Mouse (Mus musculus) CH12.LX (cell line): ENCODE results near the gene Pxn.

Source experiments
- CTCF ChIP-seq, 2 experiments: IDR thresholded peaks in 1 of 2; conservative IDR thresholded peaks in 1 of 2; 2 replicates each; pipeline ENCODE4 v1.5.1; 2011 to 2012; ENCODE audit warnings: low read depth in 2 of 2, low read length in 2 of 2, improper control_type of control experiment in 1 of 2, inconsistent platforms in 1 of 2, mild to moderate bottlenecking in 1 of 2, moderate library complexity in 1 of 2
- E2F4 ChIP-seq: IDR thresholded peaks from 2 replicates; pipeline ENCODE4 v1.6.1; 2011; ENCODE audit warnings: low read depth, low read length, improper control_type of control experiment; ENCODE audit not compliant: insufficient replicate concordance
- EP300 ChIP-seq: IDR thresholded peaks from 2 replicates; pipeline ENCODE4 v1.6.1; 2011; ENCODE audit warnings: low read length, improper control_type of control experiment
- GABPA ChIP-seq: IDR thresholded peaks from 2 replicates; pipeline ENCODE4 v1.6.1; 2012; ENCODE audit warnings: low read depth, low read length, improper control_type of control experiment, inconsistent platforms; ENCODE audit not compliant: insufficient replicate concordance
- KAT2A ChIP-seq: IDR thresholded peaks from 2 replicates; pipeline ENCODE4 v1.6.1; 2012; ENCODE audit warnings: low read length, improper control_type of control experiment, inconsistent platforms; ENCODE audit not compliant: insufficient replicate concordance
- POLR2A ChIP-seq: IDR thresholded peaks from 2 replicates; pipeline ENCODE4 v1.6.1; 2011; ENCODE audit warnings: low read depth, mild to moderate bottlenecking, improper control_type of control experiment, low read length
- USF1 ChIP-seq: IDR thresholded peaks from 2 replicates; pipeline ENCODE4 v1.6.1; 2014; ENCODE audit warnings: low read depth, mild to moderate bottlenecking, inconsistent platforms, low read length, improper control_type of control experiment
- USF2 ChIP-seq: conservative IDR thresholded peaks from 2 replicates; pipeline ENCODE4 v1.6.1; 2011; ENCODE audit warnings: low read depth, low read length, improper control_type of control experiment

- TF ChIP-seq KAT2A (no peak), CTCF (conservative IDR thresholded peaks at IDR 0.05 in 1 of 2, IDR thresholded peaks at IDR 0.05 in 1 of 2; ENCODE audit: low read depth in 2 of 2, low read length in 2 of 2) (no peak), EP300 (no peak), E2F4 (no peak), USF1 (no peak), POLR2A (no peak), USF2 (no peak), GABPA (no peak)
Observed at GRCm38 (mm10) chr5:115513246-115513645, 6.8 kb downstream of the Pxn start.
